Mouse (Mus musculus) layer of hippocampus, adult 6 months (tissue): Measurements from ENCODE around the gene Cldn34d. TPM values are rescaled to one million over a fixed set of nuclear protein-coding genes. Genes with fewer than 3 reads are reported as not detected.

Experiments used
- long read RNA-seq, 2 experiments: library from polyadenylated mRNA; unstranded; transcript quantifications; one replicate each; pipeline ENCODE4 v2.0.0; 2019 to 2020
- polyA plus RNA-seq: library from polyadenylated mRNA; unstranded; fragments of <200 nt; fragmentation: Nextera tagmentation; gene quantifications from 2 replicates; pipeline ENCODE4 v1.2.3, GENCODE M21; 2021

Cldn34d gene
- not detected in 2 replicates for polyA plus RNA-seq
- long read RNA-seq, experiment 1 = 0 reads
- long read RNA-seq, experiment 2 = 0 reads

DNA sequence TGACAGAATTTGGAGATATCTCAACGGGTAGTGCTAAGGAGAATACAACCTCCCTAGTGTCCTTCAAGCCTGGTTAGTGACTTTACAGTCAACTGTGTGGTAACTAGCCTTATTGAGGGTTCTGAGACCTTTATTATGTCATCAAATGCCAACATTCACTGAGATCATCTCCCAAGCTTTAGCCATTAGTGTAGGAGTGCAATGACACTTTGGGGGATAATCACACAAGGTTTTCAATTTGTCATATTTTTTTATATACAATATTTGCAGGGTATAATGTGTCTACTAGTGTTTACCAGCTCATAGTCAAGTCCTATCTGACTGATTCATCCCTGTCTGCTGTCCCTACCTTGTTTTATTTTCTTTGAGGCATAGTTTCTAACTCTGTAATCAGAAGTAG is at the start of gene Cldn34d:
Gene Cldn34d (minus strand): TSS at position 101 of the 400 bp plus-strand sequence.

Other genes starting within 250 kb of the Cldn34d start
- not detected in 2 replicates for gene Cldn34b4, start 209.6 kb downstream of the Cldn34d start, polyA plus RNA-seq